Mouse (Mus musculus) neural tube, embryonic 15.5 days (tissue): ENCODE measurements around the gene Gm42957. TPM values are rescaled to one million over a fixed set of nuclear protein-coding genes. Genes with fewer than 3 reads are reported as not detected.

Experiments used
- ATAC-seq: fragments of 200-750 bp; cut with Nextera tagmentation; 2 replicates; pipeline ENCODE4 v1.8.0; 2017; ENCODE audit warnings: mild to moderate bottlenecking, moderate TSS enrichment, moderate library complexity; ENCODE audit not compliant: low FRiP score
- H3K27ac ChIP-seq: fragments of 300-500 bp; sonication (generic); replicated peaks from 2 replicates; pipeline ENCODE4 v1.5.1; 2015; ENCODE audit warnings: mild to moderate bottlenecking, inconsistent platforms
- H3K27me3 ChIP-seq: fragments of 300-500 bp; sonication (generic); replicated peaks from 2 replicates; pipeline ENCODE4 v1.6.1; 2015; ENCODE audit warnings: inconsistent platforms
- H3K36me3 ChIP-seq: fragments of 300-500 bp; sonication (generic); 2 replicates; pipeline ENCODE4 v1.6.1; 2015; ENCODE audit warnings: inconsistent platforms
- H3K4me1 ChIP-seq: fragments of 300-500 bp; sonication (generic); 2 replicates; pipeline ENCODE4 v1.6.1; 2015; ENCODE audit warnings: inconsistent platforms
- H3K4me2 ChIP-seq: fragments of 300-500 bp; sonication (generic); 2 replicates; pipeline ENCODE4 v1.6.1; 2015; ENCODE audit warnings: inconsistent platforms, mild to moderate bottlenecking, moderate library complexity
- H3K4me3 ChIP-seq: fragments of 300-500 bp; sonication (generic); replicated peaks from 2 replicates; pipeline ENCODE4 v1.5.1; 2015; ENCODE audit warnings: mild to moderate bottlenecking, inconsistent platforms
- H3K9ac ChIP-seq: fragments of 300-500 bp; sonication (generic); replicated peaks from 2 replicates; pipeline ENCODE4 v1.6.1; 2015; ENCODE audit warnings: mild to moderate bottlenecking, inconsistent platforms
- H3K9me3 ChIP-seq: fragments of 300-500 bp; sonication (generic); replicated peaks from 2 replicates; pipeline ENCODE4 v1.6.1; 2016; ENCODE audit warnings: inconsistent platforms
- WGBS: fragments of 180-500 bp; shearing (Covaris S2); methylation state at CpG from one replicate; pipeline ENCODE4 v1.1.7; 2015; ENCODE audit warnings: mixed read lengths; 5-methylcytosine and 5-hydroxymethylcytosine counted together
- polyA plus RNA-seq: library from polyadenylated mRNA; unstranded; fragments of >200 nt; fragmentation: Nextera tagmentation; extraction: Ambion mirVana; gene quantifications from 2 replicates; pipeline ENCODE4 v1.2.1, GENCODE M21; 2015

Gm42957 gene
- polyA plus RNA-seq: 0.06 and 0.20 TPM in 2 replicates

DNA sequence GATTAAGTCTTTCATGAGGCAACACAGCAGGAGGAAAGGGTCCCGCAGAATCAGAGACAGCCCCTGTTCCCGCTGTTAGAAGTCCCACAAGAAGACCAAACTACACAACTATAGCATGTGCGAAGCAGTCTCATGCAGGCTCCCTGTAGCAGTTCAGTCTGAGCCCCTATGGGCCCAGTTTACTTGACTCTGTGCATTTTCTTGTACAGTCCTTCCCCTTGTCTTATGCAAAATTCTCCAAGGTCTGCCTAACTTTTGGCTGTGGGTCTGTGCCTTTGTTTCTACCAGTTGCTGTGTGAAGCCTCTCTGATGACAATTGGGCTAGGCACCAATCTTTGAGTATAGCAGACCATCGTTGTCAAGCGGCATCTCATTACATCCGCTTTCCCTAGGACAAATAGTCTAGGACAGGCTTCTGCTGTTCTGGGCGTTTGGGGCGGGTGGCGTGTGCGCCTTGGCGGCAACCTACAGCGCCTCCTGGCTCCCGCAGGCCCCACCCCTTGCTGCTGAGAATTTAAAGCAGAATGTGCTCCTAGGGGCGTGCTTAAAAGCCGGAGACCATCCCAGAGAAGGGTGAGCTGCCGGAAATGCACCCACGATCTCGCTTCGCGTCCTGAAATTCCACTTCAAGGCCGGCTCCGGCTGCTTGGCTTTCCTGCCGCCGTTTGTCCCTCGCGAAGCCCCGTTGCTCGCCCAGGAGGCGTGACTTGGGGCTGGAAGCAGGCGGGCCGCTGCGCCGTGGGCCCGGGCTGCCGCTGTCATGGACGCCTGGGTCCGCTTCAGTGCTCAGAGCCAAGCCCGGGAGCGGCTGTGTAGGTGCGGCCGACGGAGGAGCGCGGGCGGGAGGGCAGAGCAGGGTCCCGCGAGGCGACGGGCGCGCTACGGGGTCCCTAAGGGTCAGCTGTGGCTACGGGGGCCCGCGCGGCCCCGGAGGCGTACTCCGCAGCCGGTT is at the start of gene Gm42957, which contains the start of gene Pex11b:
Gene Gm42957, plus strand, starts transcription at position 547 of the 952 bp plus-strand sequence.
Gene Pex11b, plus strand, starts transcription at position 449 of the 952 bp plus-strand sequence.
- Histone ChIP-seq H3K36me3 (peaks cover 38% of the 10 kb centered on the region), H3K27me3 (no peaks in the 10 kb centered on the region), H3K4me1 (peaks cover 41% of the 10 kb centered on the region), H3K9me3 (no peaks in the 10 kb centered on the region), H3K27ac (peak within 1 kb of the TSS; percentile 84), H3K9ac (peak within 1 kb of the TSS; percentile 95), H3K4me2 (peak within 1 kb of the TSS; percentile 71), H3K4me3 (peak within 1 kb of the TSS; percentile 94)
- peak; percentile 83 for ATAC-seq
- WGBS: 1% methylated on average over 60 of the region's 60 CpGs

DNA sequence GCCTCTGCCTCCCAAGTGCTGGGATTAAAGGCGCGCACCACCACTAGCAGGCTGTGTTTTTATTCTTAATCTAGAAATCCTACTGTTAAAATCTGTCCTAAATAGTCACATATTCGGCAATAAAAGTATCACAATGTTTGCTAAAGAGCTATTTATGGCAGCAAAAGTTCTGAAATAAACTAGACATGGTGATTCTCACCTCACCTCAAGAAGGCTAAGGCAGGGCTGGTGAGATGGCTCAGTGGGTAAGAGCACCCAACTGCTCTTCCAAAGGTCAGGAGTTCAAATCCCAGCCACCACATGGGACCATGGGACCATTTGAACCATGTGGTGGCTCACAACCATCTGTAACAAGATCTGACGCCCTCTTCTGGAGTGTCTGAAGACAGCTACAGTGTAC is 44.6 kb upstream of the Gm42957 start:
- H3K4me3 ChIP-seq: no peak overlapping the region
- ATAC-seq: no peak
- no peak overlapping the region for H3K9ac ChIP-seq
- no peak overlapping the region for H3K4me2 ChIP-seq
- H3K36me3 ChIP-seq: no peaks in the 10 kb centered on the region
- H3K9me3 ChIP-seq: no peaks in the 10 kb centered on the region
- 78% methylated on average over 4 of the region's 4 CpGs for WGBS
- no peaks in the 10 kb centered on the region for H3K27me3 ChIP-seq
- H3K4me1 ChIP-seq: peaks cover 18% of the 10 kb centered on the region
- no peak overlapping the region for H3K27ac ChIP-seq

DNA sequence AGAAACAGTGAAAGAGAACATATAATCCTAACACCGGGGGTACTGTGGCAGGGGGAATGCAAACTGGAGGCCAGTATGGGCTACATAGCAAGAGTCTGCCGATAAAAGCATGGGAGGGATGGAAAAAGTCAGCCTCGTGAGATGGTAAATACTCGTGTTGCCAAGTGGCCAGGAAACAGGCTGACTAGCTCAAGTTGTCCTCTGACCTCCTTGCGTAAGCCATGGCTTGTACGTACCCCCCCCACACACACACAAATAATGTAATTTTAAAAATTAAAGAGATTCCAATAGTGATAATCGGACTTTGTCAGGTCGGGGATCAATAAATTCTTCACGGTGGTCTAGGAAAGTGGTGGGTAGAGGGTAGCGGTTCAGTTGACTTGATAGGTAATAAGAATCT is 41.9 kb upstream of the Gm42957 start:
- Histone ChIP-seq H3K4me1 (peaks cover 46% of the 10 kb centered on the region), H3K9me3 (no peaks in the 10 kb centered on the region), H3K9ac (peak overlapping the region; percentile 58), H3K4me2 (peak overlapping the region; percentile 84), H3K27ac (peak overlapping the region; percentile 89), H3K4me3 (peak overlapping the region; percentile 64), H3K27me3 (no peaks in the 10 kb centered on the region), H3K36me3 (no peaks in the 10 kb centered on the region)
- under 1% methylated on average over 10 of the region's 10 CpGs for WGBS
- ATAC-seq: no peak; the same call in 1 of the 2 replicates

DNA sequence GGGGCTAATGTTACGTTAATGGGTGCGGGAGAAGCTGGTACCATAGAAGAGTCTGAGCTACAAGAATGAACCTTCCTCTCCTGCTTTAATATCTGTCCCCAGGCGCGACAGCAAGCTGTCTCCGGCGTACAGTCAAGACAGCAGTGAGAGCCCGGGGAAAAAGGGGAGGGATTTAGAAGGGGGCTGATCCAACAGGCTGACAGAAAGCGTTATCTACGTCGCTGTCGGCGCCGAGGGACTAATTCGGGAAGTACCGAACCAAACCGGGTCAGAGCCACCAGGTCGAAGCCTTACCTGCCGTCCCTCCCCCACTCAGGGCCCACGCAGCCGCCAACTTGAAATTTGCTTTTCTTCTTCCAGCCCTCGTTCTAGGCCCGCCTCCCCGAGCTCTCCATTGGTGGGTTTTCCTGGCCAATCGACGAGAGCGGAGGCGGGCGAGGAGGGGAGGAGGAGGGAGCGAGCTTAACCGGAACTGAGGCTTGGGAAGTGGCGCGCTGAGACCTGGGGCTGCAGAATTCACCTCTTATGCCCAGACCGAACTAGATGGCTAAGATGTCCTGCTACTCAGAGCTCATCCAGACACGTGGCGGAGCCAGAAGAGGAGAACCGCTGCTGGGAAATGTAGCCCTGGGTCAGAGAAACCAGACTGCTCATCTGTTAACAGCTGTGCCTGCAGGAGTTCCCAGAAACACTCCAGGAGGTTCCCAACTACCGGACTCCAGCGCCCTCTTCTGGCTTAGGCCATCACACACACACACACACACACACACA is 41.3 kb upstream of the Gm42957 start, which contains the start of gene Polr3gl:
Gene Polr3gl, minus strand, starts transcription at position 392 of the 771 bp plus-strand sequence.
- Histone ChIP-seq H3K9me3 (no peaks in the 10 kb centered on the region), H3K4me3 (peak within 1 kb of the TSS; percentile 64), H3K4me1 (peaks cover 52% of the 10 kb centered on the region), H3K27me3 (no peaks in the 10 kb centered on the region), H3K9ac (peak within 1 kb of the TSS; percentile 58), H3K4me2 (peak within 1 kb of the TSS; percentile 84), H3K27ac (peak within 1 kb of the TSS; percentile 89), H3K36me3 (no peaks in the 10 kb centered on the region)
- ATAC-seq: peak; percentile 85
- WGBS: under 1% methylated on average over 38 of the region's 38 CpGs

DNA sequence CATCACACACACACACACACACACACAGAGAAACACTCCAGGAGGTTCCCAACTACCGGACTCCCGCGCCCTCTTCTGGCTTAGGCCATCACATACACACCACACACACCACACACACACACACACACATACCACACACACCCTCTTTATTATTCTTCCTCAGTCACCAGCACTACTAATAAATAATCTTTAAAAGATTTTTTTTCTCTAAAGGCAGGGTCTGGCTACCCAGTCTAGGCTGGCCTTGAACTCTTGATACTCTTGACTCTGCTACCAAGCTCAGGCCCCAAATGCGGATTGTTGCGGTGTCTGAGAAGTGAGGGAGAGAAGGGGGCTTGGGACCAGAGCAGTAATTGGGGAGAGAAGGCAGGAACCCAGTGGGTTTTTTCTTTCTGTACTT is 40.4 kb upstream of the Gm42957 start:
- peaks cover 60% of the 10 kb centered on the region for H3K4me1 ChIP-seq
- WGBS: 84% methylated on average over 5 of the region's 5 CpGs
- no peak overlapping the region for H3K27ac ChIP-seq
- no peak for ATAC-seq
- no peak overlapping the region for H3K4me3 ChIP-seq
- H3K36me3 ChIP-seq: no peaks in the 10 kb centered on the region
- H3K9me3 ChIP-seq: no peaks in the 10 kb centered on the region
- H3K9ac ChIP-seq: no peak overlapping the region
- H3K4me2 ChIP-seq: no peak overlapping the region
- H3K27me3 ChIP-seq: no peaks in the 10 kb centered on the region

DNA sequence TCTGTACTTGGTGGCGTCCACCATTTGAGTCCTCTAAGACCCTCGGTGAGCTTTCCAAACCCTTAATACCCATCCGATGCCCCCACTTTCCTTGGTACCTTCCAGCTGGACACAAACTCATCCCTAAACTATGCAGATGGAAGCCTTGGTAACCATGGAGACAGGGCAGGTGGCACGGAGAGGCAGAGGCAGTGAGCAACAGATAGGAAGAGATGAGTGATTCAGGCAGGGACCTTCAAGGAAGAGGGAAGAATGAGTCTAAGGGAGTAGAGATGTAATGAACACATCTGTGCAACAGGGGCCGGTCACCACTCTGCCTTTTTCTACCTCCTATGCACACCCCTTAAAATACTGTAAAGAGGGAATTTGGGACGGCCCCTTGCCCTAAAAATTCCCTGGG is 39.6 kb upstream of the Gm42957 start:
- Histone ChIP-seq H3K36me3 (no peaks in the 10 kb centered on the region), H3K9ac (peak overlapping the region; percentile 76), H3K27ac (peak overlapping the region; percentile 77), H3K4me2 (peak overlapping the region; percentile 97), H3K4me3 (peak overlapping the region; percentile 62), H3K9me3 (no peaks in the 10 kb centered on the region), H3K4me1 (peaks cover 68% of the 10 kb centered on the region), H3K27me3 (no peaks in the 10 kb centered on the region)
- ATAC-seq: no peak
- 22% methylated on average over 6 of the region's 6 CpGs for WGBS

DNA sequence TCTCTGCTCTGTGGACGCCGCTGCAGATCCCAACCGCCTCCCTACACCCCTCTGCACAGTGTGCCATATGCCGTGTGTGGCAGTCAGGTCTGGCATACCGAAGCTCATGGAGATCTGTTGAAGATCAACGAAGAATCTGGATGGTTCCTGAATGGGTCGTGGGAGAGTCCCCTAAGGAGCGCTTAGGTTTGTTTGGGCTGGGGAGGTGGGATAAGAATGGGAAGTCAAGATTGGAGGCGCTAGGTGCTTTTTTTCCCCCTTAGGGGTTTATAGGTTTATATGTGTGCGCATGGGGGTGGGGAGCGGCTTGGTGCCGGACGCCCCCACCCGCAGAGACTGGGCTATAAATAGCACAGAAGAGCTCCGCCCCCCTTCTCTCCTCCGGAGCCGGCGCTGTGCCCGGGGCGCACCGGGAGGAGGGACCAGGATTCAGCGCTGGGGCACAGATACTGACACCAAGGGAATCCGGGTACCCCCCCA is 39.0 kb upstream of the Gm42957 start, which contains the start of gene Ankrd34a:
Gene Ankrd34a, plus strand, starts transcription at position 409 of the 480 bp plus-strand sequence.
- Histone ChIP-seq H3K36me3 (no peaks in the 10 kb centered on the region), H3K4me3 (peak within 1 kb of the TSS; percentile 62), H3K4me2 (peak within 1 kb of the TSS; percentile 97), H3K9me3 (no peaks in the 10 kb centered on the region), H3K27me3 (no peaks in the 10 kb centered on the region), H3K9ac (peak within 1 kb of the TSS; percentile 76), H3K4me1 (peaks cover 69% of the 10 kb centered on the region), H3K27ac (peak within 1 kb of the TSS; percentile 77)
- under 1% methylated on average over 15 of the region's 23 CpGs for WGBS
- peak; percentile 8; the same call in 1 of the 2 replicates for ATAC-seq

DNA sequence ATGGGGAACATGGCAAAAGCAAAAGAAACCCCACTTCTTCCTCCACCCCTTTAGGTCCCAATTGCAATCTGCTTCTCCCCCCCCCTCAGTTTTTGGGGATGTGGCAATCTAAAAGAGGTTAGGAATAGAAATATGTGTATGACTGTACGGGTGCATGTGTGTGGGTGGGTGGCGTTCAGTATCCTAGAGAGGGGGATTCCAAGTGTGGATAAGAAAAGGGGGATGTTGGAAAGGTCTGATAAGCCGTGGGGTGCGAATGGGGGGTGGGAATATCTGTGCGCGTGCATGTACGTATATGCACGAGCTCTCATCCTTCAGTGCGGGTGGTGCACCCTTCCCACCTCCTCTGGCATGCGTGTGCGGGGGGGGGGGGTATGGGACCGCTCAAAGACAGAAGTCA is 38.4 kb upstream of the Gm42957 start:
- Histone ChIP-seq H3K27me3 (no peaks in the 10 kb centered on the region), H3K36me3 (no peaks in the 10 kb centered on the region), H3K27ac (peak overlapping the region; percentile 77), H3K9ac (peak overlapping the region; percentile 76), H3K4me1 (peaks cover 71% of the 10 kb centered on the region), H3K4me3 (peak overlapping the region; percentile 62), H3K9me3 (no peaks in the 10 kb centered on the region), H3K4me2 (peak overlapping the region; percentile 97)
- no peak for ATAC-seq
- 2% methylated on average over 11 of the region's 12 CpGs for WGBS

DNA sequence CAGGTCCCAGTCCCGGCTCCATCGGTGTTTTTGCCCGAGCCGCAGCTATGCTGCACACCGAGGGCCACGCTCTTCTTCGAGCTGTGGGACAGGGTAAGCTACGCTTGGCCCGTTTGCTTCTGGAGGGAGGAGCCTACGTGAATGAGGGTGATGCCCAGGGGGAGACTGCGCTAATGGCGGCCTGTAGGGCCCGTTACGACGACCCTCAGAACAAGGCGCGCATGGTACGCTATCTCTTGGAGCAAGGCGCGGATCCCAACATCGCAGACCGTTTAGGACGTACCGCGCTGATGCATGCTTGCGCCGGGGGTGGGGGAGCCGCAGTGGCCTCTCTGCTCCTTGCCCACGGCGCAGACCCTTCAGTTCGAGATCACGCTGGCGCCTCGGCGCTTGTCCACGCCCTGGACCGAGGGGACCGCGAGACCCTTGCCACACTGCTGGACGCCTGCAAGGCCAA is 37.8 kb upstream of the Gm42957 start:
- Histone ChIP-seq H3K9ac (peak overlapping the region; percentile 76), H3K4me3 (peak overlapping the region; percentile 62), H3K27me3 (no peaks in the 10 kb centered on the region), H3K9me3 (no peaks in the 10 kb centered on the region), H3K27ac (peak overlapping the region; percentile 77), H3K36me3 (no peaks in the 10 kb centered on the region), H3K4me2 (peak overlapping the region; percentile 97), H3K4me1 (peaks cover 72% of the 10 kb centered on the region)
- WGBS: under 1% methylated on average over 40 of the region's 40 CpGs
- ATAC-seq: peak; percentile 0; the same call in 1 of the 2 replicates

DNA sequence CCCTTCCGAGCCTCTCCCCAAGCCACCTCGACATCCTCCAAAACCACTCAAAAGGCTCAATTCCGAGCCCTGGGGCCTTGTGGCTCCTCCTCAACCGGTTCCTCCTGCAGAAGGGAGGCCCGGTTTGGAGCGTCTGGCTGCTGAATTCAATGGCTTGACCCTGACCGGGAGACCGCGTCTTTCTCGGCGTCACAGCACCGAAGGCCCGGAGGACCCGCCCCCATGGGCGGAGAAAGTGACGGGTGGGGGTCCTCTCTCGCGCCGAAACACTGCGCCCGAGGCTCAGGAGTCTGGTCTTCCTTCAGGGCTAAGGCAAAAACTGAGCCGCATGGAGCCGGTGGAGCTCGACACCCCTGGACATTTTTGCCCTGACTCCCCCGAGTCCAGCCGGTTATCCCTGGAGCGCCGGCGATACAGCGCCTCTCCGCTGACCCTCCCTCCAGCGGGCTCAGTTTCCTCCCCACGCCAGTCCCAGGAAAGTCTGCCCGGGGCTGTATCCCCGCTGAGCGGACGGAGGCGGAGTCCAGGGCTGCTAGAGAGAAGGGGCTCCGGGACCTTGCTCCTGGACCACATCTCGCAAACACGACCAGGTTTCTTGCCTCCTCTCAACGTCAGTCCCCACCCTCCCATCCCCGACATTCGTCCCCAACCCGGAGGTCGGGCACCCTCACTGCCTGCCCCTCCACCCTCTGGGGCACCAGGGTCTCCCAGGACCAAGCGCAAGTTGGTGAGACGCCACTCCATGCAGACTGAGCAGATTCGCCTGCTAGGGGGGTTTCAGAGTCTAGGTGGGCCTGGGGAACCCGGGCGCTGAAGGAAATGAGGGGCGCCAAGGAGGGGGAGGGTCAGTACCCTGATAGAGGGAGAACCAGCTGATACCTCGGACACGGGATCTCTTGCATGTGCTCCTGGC is 36.9 kb upstream of the Gm42957 start:
- no peak for ATAC-seq
- Histone ChIP-seq H3K4me2 (peak overlapping the region; percentile 97), H3K4me1 (peaks cover 72% of the 10 kb centered on the region), H3K9ac (peak overlapping the region; percentile 76), H3K27ac (peak overlapping the region; percentile 77), H3K27me3 (no peaks in the 10 kb centered on the region), H3K4me3 (peak overlapping the region; percentile 62), H3K36me3 (no peaks in the 10 kb centered on the region), H3K9me3 (no peaks in the 10 kb centered on the region)
- WGBS: 3% methylated on average over 52 of the region's 54 CpGs
